Mouse (Mus musculus) heart, adult 2 months (tissue): ENCODE measurements around the gene Aar2. TPM values are rescaled to one million over a fixed set of nuclear protein-coding genes. Genes with fewer than 3 reads are reported as not detected.
A peak's percentile ranks its signal among the peaks of the same experiment; 100 is the strongest.

ENCODE experiments used
- DNase-seq, 2 experiments: peaks; one replicate each; pipeline ENCODE4 v3.0.0; 2021
- H3K27ac ChIP-seq: fragments of 200-600 bp; 2 replicates; pipeline ENCODE4 v1.8.1; 2022
- H3K27me3 ChIP-seq: fragments of 200-500 bp; 2 replicates; pipeline ENCODE4 v1.6.1; 2012; ENCODE audit warnings: mild to moderate bottlenecking, low read length, inconsistent platforms, mixed read lengths; ENCODE audit not compliant: control insufficient read depth, insufficient read depth
- H3K36me3 ChIP-seq: fragments of 200-500 bp; 2 replicates; pipeline ENCODE4 v1.6.1; 2012; ENCODE audit warnings: low read length, inconsistent platforms; ENCODE audit not compliant: control insufficient read depth, insufficient read depth
- H3K4me1 ChIP-seq: fragments of 200-500 bp; 2 replicates; pipeline ENCODE4 v1.6.1; 2011; ENCODE audit warnings: low read length; ENCODE audit not compliant: control insufficient read depth, insufficient read depth
- H3K4me3 ChIP-seq: fragments of 200-600 bp; 2 replicates; pipeline ENCODE4 v1.8.1; 2022
- H3K79me2 ChIP-seq: fragments of 200-500 bp; replicated peaks from 2 replicates; pipeline ENCODE4 v1.6.1; 2012; ENCODE audit warnings: mild to moderate bottlenecking, inconsistent platforms, low read length, moderate library complexity, mixed read lengths; ENCODE audit not compliant: control insufficient read depth, insufficient read depth
- H3K9ac ChIP-seq: fragments of 200-500 bp; 2 replicates; pipeline ENCODE4 v1.6.1; 2012; ENCODE audit warnings: low read depth, mild to moderate bottlenecking, control low read depth, inconsistent platforms, low read length, mixed read lengths
- CTCF ChIP-seq: fragments of 200-600 bp; IDR thresholded peaks from 2 replicates; pipeline ENCODE4 v1.8.1; 2022; ENCODE audit warnings: antibody characterized with exemption, mild to moderate bottlenecking, moderate library complexity
- EP300 ChIP-seq: fragments of 200-500 bp; IDR thresholded peaks from 2 replicates; pipeline ENCODE4 v1.6.1; 2011; ENCODE audit warnings: low read depth, low read length, control low read depth; ENCODE audit not compliant: insufficient read depth
- POLR2A ChIP-seq: fragments of 200-500 bp; IDR thresholded peaks from 2 replicates; pipeline ENCODE4 v1.6.1; 2011; ENCODE audit warnings: mild to moderate bottlenecking, low read depth, low read length, control low read depth; ENCODE audit not compliant: insufficient read depth
- WGBS: fragments of 180-500 bp; shearing (Covaris S2); methylation state at CpG from one replicate; pipeline ENCODE4 v1.1.7; 2018; 5-methylcytosine and 5-hydroxymethylcytosine counted together
- intact Hi-C: fragments of 180-260 bp; cut with DNase I; formaldehyde crosslinking; loops from one replicate; pipeline ENCODE4 v1.15.1; 2025
- long read RNA-seq: library from polyadenylated mRNA; stranded (forward); transcript quantifications from one replicate; pipeline ENCODE4 v2.0.0, GENCODE M21; 2021
- polyA plus RNA-seq: library from polyadenylated mRNA; depleted of rRNA; stranded (reverse); fragments of >200 nt; gene quantifications from 2 replicates; pipeline ENCODE4 v1.2.3, GENCODE M21; 2012; rRNA removed
- total RNA-seq, 2 experiments: library from RNA; stranded (reverse); gene quantifications; 2 replicates each; pipeline ENCODE4 v1.2.3; 2021

The Aar2 gene
- total RNA-seq (10 to 100 TPM; 21.0 to 22.7 TPM), polyA plus RNA-seq (19.4 and 26.0 TPM in 2 replicates)
- long read RNA-seq, transcript Aar2-201 (4 exons, 3,427 nt) = major isoform, 34 of 40 reads
- long read RNA-seq, partial matches to known transcripts = 3 of 40 reads
- long read RNA-seq, other reads (novel, unspliced or antisense) = 1 of 40 reads

DNA sequence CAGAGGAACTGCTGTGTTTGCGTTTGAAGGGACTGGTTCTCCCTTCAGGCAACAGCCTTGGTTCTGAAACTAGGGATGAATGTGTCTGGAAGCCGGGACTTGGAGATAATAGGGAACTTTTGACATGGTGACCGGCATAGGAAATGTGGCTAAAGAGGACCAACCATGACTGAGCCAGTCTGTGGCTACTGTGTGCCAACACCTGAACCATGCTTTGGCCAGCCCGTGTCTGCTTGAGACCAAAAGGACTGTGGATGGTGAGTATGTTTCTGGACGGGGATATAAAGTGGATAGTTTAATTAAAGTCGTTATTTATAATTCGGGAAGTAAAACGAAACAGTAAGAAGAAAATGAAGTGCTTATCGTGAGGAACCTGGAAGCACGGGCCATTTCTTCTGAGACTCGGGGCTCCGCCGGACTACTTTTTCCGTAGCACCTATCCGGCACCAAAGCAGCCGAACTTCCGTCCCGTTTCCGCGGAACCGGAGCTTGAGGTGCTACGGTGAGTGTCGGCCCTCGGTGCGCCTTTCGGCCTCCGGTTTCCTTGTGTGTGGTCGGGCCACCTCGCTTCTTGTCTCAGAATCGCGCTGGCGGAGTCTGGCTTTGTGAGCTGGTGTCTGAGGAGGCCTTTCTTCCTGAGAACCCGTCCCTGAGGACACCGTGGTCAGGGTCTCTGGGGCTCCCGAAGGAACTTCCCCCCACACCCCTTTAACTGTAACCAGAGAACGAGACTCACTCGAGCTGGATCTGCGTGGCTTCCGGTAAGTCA is at the start of gene Aar2:
TSS of gene Aar2 (plus strand) at position 462 of the 769 bp plus-strand sequence.
- Histone ChIP-seq H3K4me1 (peaks cover 7% of the 10 kb centered on the region), H3K79me2 (0 out of 2 replicates have a peak, but pooled peaks cover 2% of the 10 kb centered on the region), H3K9ac (peak within 1 kb of the TSS; percentile 83), H3K27me3 (no peaks in the 10 kb centered on the region), H3K4me3 (peak within 1 kb of the TSS; percentile 81), H3K27ac (peak within 1 kb of the TSS; percentile 91), H3K36me3 (peaks cover 2% of the 10 kb centered on the region; the same call in 1 of the 2 replicates)
- no peak for TF ChIP-seq EP300
- no peak for TF ChIP-seq CTCF
- TF ChIP-seq POLR2A = peak; percentile 90
- peak; percentile 84 to 91 for DNase-seq
- 6% methylated on average over 39 of the region's 39 CpGs for WGBS
- intact Hi-C loops = loop anchor here (5.0 to 10.0 kb wide), 2 partner anchors 170 to 297 kb away; partner anchors contain the start of gene Tgif2

DNA sequence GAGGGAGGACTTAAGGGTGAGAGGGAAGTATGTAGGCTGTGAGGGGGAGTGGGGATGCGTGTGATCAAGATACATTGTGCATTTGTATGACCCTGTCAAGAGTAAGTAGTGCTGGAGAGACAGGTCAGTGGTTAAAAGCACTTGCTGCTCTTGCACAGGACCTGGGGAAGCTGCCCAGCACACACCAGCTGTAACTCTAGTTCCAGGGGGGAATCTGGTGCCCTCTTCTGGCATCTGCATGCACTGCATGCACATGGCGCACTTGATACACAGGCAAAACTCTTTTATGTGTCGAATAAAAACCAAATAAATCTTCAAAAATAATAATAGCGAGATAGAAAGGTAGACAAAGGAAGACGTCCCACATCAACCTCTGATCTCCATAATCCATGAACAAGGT is 49.5 kb upstream of the Aar2 start:
- WGBS = 68% methylated on average over 5 of the region's 5 CpGs
- Histone ChIP-seq H3K9ac (no peak overlapping the region), H3K27ac (no peak overlapping the region), H3K27me3 (no peaks in the 10 kb centered on the region), H3K4me1 (no peaks in the 10 kb centered on the region), H3K4me3 (no peak overlapping the region), H3K79me2 (no peaks in the 10 kb centered on the region), H3K36me3 (no peaks in the 10 kb centered on the region)
- peak; percentile 80 for TF ChIP-seq CTCF
- no peak for TF ChIP-seq POLR2A
- intact Hi-C loops = no loop called here
- DNase-seq = peak; percentile 32 to 59

DNA sequence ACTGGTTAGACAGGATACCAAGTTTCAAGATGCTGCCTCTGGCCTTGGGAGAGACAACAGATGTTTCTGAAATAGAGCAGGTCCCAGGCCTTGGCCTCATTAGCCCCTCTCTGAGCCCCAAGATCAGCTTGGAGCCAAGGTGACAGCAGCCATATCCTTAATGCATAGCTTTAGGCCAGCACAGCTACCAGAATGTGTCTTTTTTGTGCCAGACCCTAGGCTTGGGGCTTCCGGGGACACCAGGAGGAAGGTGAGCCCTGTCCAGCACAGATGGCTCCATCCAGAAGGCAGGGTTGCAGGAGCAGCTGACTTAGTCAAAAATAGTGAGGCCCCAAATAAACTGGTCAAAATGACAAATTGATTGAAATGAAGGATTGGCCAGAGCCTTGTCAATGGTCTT is 46.4 kb upstream of the Aar2 start:
- Histone ChIP-seq H3K4me3 (no peak overlapping the region), H3K27ac (no peak overlapping the region), H3K79me2 (no peaks in the 10 kb centered on the region), H3K9ac (no peak overlapping the region), H3K36me3 (no peaks in the 10 kb centered on the region), H3K4me1 (no peaks in the 10 kb centered on the region), H3K27me3 (no peaks in the 10 kb centered on the region)
- WGBS = 96% methylated on average over 1 of the region's 1 CpGs
- no peak for DNase-seq
- TF ChIP-seq EP300 (no peak), POLR2A (no peak), CTCF (no peak)
- intact Hi-C loops = no loop called here

DNA sequence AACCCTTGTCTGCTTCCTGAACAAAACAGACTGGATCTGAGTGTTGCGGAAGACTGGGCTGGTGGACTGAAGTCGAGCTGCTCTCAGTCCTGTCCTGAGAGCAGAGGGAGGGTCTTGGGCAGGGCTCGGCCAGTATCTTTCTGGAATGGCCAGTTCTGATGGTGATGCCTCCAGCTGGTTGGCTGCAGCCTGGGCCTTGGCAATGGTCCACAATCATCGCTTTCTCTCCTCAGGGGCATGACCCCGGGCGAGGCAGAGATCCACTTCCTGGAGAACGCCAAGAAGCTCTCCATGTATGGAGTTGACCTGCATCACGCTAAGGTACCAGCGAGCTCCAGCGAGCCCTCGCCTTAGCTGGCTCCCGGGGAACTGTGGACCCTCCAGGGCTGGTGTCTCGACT is 41.9 kb upstream of the Aar2 start:
- H3K4me1 ChIP-seq = no peaks in the 10 kb centered on the region
- WGBS = 61% methylated on average over 13 of the region's 13 CpGs
- DNase-seq = peak in 1 of 2 experiments; percentile 15

DNA sequence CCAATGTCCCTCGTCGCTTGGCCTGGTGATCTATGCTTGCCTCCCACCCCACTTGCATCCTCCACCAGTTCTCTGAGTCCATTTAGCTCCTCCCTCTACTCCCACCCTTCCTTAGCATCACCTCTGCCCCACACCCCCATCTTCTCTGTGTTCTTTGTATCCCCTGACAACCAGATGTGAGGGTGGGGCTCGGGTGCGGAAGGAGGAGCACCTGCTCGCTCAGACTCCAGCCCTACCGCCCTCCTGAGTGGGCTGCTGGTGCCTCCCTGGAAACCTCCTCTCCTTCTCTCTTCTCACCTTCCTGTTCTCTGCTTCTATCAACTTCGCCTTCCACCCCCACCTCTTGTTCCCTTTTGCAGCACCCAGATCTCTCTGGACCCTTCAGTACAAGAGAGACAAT is 35.4 kb upstream of the Aar2 start:
- no peak for DNase-seq
- Histone ChIP-seq H3K4me1 (no peaks in the 10 kb centered on the region), H3K27ac (no peak overlapping the region), H3K4me3 (no peak overlapping the region), H3K36me3 (no peaks in the 10 kb centered on the region), H3K79me2 (no peaks in the 10 kb centered on the region), H3K9ac (no peak overlapping the region), H3K27me3 (no peaks in the 10 kb centered on the region)
- WGBS = 84% methylated on average over 7 of the region's 7 CpGs
- TF ChIP-seq POLR2A (no peak), EP300 (no peak), CTCF (no peak)
- intact Hi-C loops = loop anchor here (5.0 kb wide), 1 partner anchor 90 kb away; the partner anchor contains the start of gene Epb41l1

More for the DNA sequence above, 41.9 kb upstream of the Aar2 start:
- intact Hi-C loops = no loop called here
- H3K36me3 ChIP-seq = no peaks in the 10 kb centered on the region
- TF ChIP-seq EP300 (no peak), CTCF (no peak)
- H3K27me3 ChIP-seq = no peaks in the 10 kb centered on the region
- no peak overlapping the region for H3K27ac ChIP-seq
- no peak overlapping the region for H3K4me3 ChIP-seq
- no peaks in the 10 kb centered on the region for H3K79me2 ChIP-seq
- H3K9ac ChIP-seq = no peak overlapping the region

DNA sequence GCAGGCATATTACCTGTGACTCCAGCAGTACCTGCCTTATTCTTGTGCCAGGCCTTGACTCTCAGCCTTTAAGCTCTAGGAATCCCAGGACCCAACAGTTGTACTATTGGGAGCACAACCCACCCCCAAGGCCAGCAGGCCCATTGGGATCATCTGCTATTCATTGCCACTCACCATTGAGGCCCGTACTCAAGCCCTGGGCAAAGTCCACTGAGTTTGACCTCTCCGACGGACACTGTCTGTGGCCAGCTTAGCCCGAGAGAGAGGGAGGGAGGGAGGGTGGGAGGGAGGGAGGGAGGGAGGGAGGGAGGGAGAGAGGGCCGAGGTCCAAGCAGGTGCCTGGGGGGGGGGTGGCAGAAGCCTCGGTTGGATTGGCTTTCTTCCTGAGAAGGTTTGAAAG is 34.8 kb upstream of the Aar2 start:
- 77% methylated on average over 4 of the region's 6 CpGs for WGBS

More for the DNA sequence above, 34.8 kb upstream of the Aar2 start:
- Histone ChIP-seq H3K9ac (no peak overlapping the region), H3K4me1 (no peaks in the 10 kb centered on the region), H3K27me3 (no peaks in the 10 kb centered on the region), H3K27ac (no peak overlapping the region), H3K36me3 (no peaks in the 10 kb centered on the region), H3K4me3 (no peak overlapping the region), H3K79me2 (no peaks in the 10 kb centered on the region)
- intact Hi-C loops = loop anchor here (5.0 kb wide), 1 partner anchor 90 kb away; the partner anchor contains the start of gene Epb41l1
- no peak for DNase-seq
- no peak for TF ChIP-seq EP300
- TF ChIP-seq CTCF = no peak
- TF ChIP-seq POLR2A = no peak
